Mouse (Mus musculus) ES-E14 (cell line): ENCODE results near the gene Dnajb12.

Experiments
- CHD2 ChIP-seq: IDR thresholded peaks from 2 replicates; pipeline ENCODE4 v1.6.1; 2014; ENCODE audit warnings: mild to moderate bottlenecking, low read depth, low read length, inconsistent platforms
- HCFC1 ChIP-seq: IDR thresholded peaks from 2 replicates; pipeline ENCODE4 v1.6.1; 2012; ENCODE audit warnings: low read length, inconsistent platforms, borderline replicate concordance; ENCODE audit not compliant: insufficient read depth
- MAFK ChIP-seq: IDR thresholded peaks from 2 replicates; pipeline ENCODE4 v1.6.1; 2014; ENCODE audit warnings: mild to moderate bottlenecking, low read depth, low read length, inconsistent platforms; ENCODE audit not compliant: insufficient read depth
- ZNF384 ChIP-seq: IDR thresholded peaks from 2 replicates; pipeline ENCODE4 v1.6.1; 2012; ENCODE audit warnings: low read depth, low read length, inconsistent platforms

GRCm38 (mm10) chr10:59862816-59863440 is 16.4 kb upstream of the Dnajb12 start:
- TF ChIP-seq CHD2, result no peak
- no peak for TF ChIP-seq HCFC1
- no peak for TF ChIP-seq MAFK
- no peak for TF ChIP-seq ZNF384
